Mouse (Mus musculus) hindbrain, embryonic 15.5 days (tissue): ENCODE data around the gene Kctd19. TPM values are rescaled to one million over a fixed set of nuclear protein-coding genes. Genes with fewer than 3 reads are reported as not detected.

ENCODE experiments used
- ATAC-seq: fragments of 200-750 bp; cut with Nextera tagmentation; 2 replicates; pipeline ENCODE4 v1.8.0; 2017; ENCODE audit warnings: low read depth, moderate number of reproducible peaks, moderate TSS enrichment; ENCODE audit not compliant: low FRiP score
- H3K27ac ChIP-seq: fragments of 300-500 bp; sonication (generic); replicated peaks from 2 replicates; pipeline ENCODE4 v1.5.1; 2015; ENCODE audit warnings: mild to moderate bottlenecking, inconsistent platforms
- H3K27me3 ChIP-seq: fragments of 300-500 bp; sonication (generic); 2 replicates; pipeline ENCODE4 v1.6.1; 2015; ENCODE audit warnings: control low read depth, inconsistent platforms
- H3K36me3 ChIP-seq: fragments of 300-500 bp; sonication (generic); 2 replicates; pipeline ENCODE4 v1.6.1; 2015; ENCODE audit warnings: control low read depth, inconsistent platforms
- H3K4me1 ChIP-seq: fragments of 300-500 bp; sonication (generic); replicated peaks from 2 replicates; pipeline ENCODE4 v1.6.1; 2015; ENCODE audit warnings: control low read depth, inconsistent platforms
- H3K4me2 ChIP-seq: fragments of 300-500 bp; sonication (generic); 2 replicates; pipeline ENCODE4 v1.6.1; 2015; ENCODE audit warnings: moderate library complexity, mild to moderate bottlenecking, inconsistent platforms
- H3K4me3 ChIP-seq: fragments of 300-500 bp; sonication (generic); 2 replicates; pipeline ENCODE4 v1.5.1; 2015; ENCODE audit warnings: mild to moderate bottlenecking, inconsistent platforms
- H3K9ac ChIP-seq: fragments of 300-500 bp; sonication (generic); 2 replicates; pipeline ENCODE4 v1.6.1; 2015; ENCODE audit warnings: inconsistent platforms
- H3K9me3 ChIP-seq: fragments of 300-500 bp; sonication (generic); 2 replicates; pipeline ENCODE4 v1.6.1; 2016; ENCODE audit warnings: control low read depth, inconsistent platforms
- WGBS: fragments of 180-500 bp; shearing (Covaris S2); methylation state at CpG from one replicate; pipeline ENCODE4 v1.1.7; 2015; 5-methylcytosine and 5-hydroxymethylcytosine counted together
- polyA plus RNA-seq: library from polyadenylated mRNA; unstranded; fragments of >200 nt; fragmentation: Nextera tagmentation; extraction: Ambion mirVana; gene quantifications from 2 replicates; pipeline ENCODE4 v1.2.1, GENCODE M21; 2015

Gene Kctd19
- polyA plus RNA-seq, 1 experiment from 2014 or later = not detected

GRCm38 (mm10) chr8:105354549-105354948 is 58.8 kb downstream of the Kctd19 start:
- Histone ChIP-seq H3K4me2 (no peak overlapping the region), H3K36me3 (peaks cover 26% of the 10 kb centered on the region), H3K27me3 (no peaks in the 10 kb centered on the region), H3K9ac (no peak overlapping the region), H3K4me3 (no peak overlapping the region), H3K4me1 (peaks cover 17% of the 10 kb centered on the region), H3K27ac (no peak overlapping the region), H3K9me3 (no peaks in the 10 kb centered on the region)
- ATAC-seq = no peak
- 91% methylated on average over 4 of the region's 4 CpGs for WGBS

DNA sequence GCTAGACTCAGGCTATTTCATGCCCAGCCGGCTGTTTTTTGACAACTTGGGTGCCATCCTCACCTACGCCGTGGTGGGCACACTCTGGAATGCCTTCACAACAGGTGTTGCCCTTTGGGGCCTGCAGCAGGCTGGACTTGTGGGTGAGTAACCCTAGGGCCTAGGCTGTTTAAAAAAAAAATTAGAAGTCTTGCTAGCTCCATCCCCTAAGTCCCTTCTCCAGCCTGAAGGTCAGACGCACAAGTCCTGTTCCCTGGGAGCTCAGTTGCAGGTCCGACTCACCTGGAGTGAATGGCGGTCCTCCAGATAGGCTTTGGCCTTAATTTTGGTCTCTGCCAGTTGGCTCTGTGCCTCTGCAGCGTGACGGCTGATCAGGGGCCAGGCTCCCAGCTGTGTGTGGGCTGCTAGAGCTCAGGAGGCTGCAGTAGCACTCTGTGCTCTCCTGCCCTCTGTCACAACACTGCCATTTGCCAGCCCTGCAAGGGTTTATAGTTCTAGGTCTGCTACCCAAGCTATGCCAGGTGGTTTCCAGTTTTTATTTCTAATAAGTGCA is 59.6 kb downstream of the Kctd19 start:
- peaks cover 21% of the 10 kb centered on the region; the same call in 1 of the 2 replicates for H3K36me3 ChIP-seq
- H3K9ac ChIP-seq = no peak overlapping the region
- no peak overlapping the region for H3K4me3 ChIP-seq
- peaks cover 19% of the 10 kb centered on the region for H3K4me1 ChIP-seq
- whole genome bisulfite sequencing = 71% methylated on average over 8 of the region's 8 CpGs
- ATAC-seq = no peak
- H3K4me2 ChIP-seq = no peak overlapping the region
- H3K27me3 ChIP-seq = no peaks in the 10 kb centered on the region
- H3K27ac ChIP-seq = no peak overlapping the region
- no peaks in the 10 kb centered on the region for H3K9me3 ChIP-seq

DNA sequence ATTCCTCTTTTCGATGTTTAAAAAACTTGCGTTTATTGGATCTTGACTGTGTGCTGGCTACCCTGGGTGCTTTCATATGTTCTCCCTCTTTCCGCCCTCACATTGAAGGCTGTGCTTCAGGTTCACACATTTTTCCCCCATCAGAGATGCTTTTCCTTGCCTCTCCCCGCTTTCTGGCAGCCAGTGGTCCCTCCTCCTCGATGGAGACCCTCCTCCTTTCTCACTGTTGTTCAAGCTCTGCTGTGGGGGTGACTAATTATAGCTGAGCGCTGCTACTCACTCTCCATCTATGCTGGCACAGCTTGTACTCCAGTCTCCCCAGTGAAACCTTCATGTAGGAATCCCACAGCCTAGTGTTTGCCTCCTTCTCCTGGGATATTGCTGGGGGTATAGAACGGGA is 63.1 kb downstream of the Kctd19 start:
- peak overlapping the region; percentile 85; the same call in 1 of the 2 replicates for H3K27ac ChIP-seq
- no peaks in the 10 kb centered on the region; the same call in 1 of the 2 replicates for H3K36me3 ChIP-seq
- 34% methylated on average over 7 of the region's 7 CpGs for WGBS
- peaks cover 37% of the 10 kb centered on the region for H3K4me1 ChIP-seq
- no peaks in the 10 kb centered on the region for H3K9me3 ChIP-seq
- H3K27me3 ChIP-seq = no peaks in the 10 kb centered on the region; the same call in 1 of the 2 replicates
- peak overlapping the region; percentile 77 for H3K4me3 ChIP-seq
- H3K9ac ChIP-seq = 0 out of 2 replicates have a peak overlapping the region, but pooled peaks have one; percentile 9
- H3K4me2 ChIP-seq = peak overlapping the region; percentile 99
- no peak for ATAC-seq

DNA sequence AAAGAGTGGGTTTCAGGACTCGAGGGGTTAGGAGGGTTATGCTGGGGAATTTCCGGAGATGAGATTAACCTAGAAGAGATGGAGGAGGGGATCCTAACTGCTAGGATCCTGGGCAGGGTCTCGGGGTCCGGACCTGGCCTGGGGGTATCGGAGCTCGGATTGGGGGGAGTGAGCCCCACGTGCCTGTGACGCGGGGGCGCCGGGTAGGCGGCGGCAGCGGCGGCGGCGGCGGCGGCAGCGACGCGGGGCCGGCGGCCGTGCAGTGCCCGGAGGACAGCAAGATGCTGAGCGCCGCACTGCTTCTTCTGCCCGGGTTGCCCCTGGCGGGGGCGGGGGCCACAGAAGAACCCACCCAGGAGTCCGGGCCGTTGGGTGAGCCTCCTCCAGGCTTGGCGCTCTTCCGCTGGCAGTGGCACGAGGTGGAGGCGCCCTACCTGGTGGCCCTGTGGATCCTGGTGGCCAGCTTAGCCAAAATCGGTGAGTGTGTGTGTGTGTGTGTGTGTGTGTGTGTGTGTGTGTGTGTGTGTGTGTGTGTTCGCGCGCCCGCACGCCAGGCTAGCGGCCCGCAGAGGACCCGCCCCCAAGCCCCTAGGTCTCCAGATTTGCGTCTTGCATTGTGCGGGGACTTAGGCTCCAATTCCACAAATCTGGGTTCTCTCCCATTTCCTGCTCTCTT is 64.1 kb downstream of the Kctd19 start:
- under 1% methylated on average over 32 of the region's 48 CpGs for WGBS

GRCm38 (mm10) chr8:105348450-105349095 is 64.7 kb downstream of the Kctd19 start, which contains the start of gene Slc9a5:
Gene Slc9a5 (plus strand): TSS chr8:105348843.
- Histone ChIP-seq H3K4me1 (peaks cover 37% of the 10 kb centered on the region), H3K27ac (peak within 1 kb of the TSS; percentile 85), H3K9me3 (no peaks in the 10 kb centered on the region), H3K4me2 (peak within 1 kb of the TSS; percentile 99), H3K27me3 (no peaks in the 10 kb centered on the region; the same call in 1 of the 2 replicates), H3K4me3 (peak within 1 kb of the TSS; percentile 77), H3K9ac (peak within 1 kb of the TSS; percentile 82), H3K36me3 (no peaks in the 10 kb centered on the region)
- peak; percentile 31 for ATAC-seq
- WGBS = under 1% methylated on average over 34 of the region's 34 CpGs

More for the DNA sequence above, 64.1 kb downstream of the Kctd19 start:
- Histone ChIP-seq H3K27ac (peak overlapping the region; percentile 85), H3K9ac (peak overlapping the region; percentile 82), H3K4me3 (peak overlapping the region; percentile 77), H3K4me2 (peak overlapping the region; percentile 99), H3K36me3 (no peaks in the 10 kb centered on the region), H3K4me1 (peaks cover 37% of the 10 kb centered on the region), H3K9me3 (no peaks in the 10 kb centered on the region), H3K27me3 (no peaks in the 10 kb centered on the region; the same call in 1 of the 2 replicates)
- ATAC-seq = peak; percentile 29

- peak within 1 kb of the TSS; percentile 99 for H3K4me2 ChIP-seq
- no peaks in the 10 kb centered on the region for H3K9me3 ChIP-seq
- peaks cover 37% of the 10 kb centered on the region for H3K4me1 ChIP-seq
- peak within 1 kb of the TSS; percentile 82 for H3K9ac ChIP-seq
- no peaks in the 10 kb centered on the region; the same call in 1 of the 2 replicates for H3K27me3 ChIP-seq
- H3K4me3 ChIP-seq = peak within 1 kb of the TSS; percentile 77
- no peaks in the 10 kb centered on the region for H3K36me3 ChIP-seq
- peak; percentile 87 for ATAC-seq
- peak within 1 kb of the TSS; percentile 85 for H3K27ac ChIP-seq
- 1% methylated on average over 53 of the region's 53 CpGs for WGBS
These were observed 65.7 kb downstream of the Kctd19 start, which contains the start of gene Fhod1 for GRCm38 (mm10) chr8:105347428-105348221. Gene Fhod1 (minus strand): TSS chr8:105347953.

GRCm38 (mm10) chr8:105346611-105347427 is 66.5 kb downstream of the Kctd19 start:
- Histone ChIP-seq H3K4me1 (peaks cover 37% of the 10 kb centered on the region), H3K27me3 (no peaks in the 10 kb centered on the region; the same call in 1 of the 2 replicates), H3K27ac (peak overlapping the region; percentile 85; the same call in 1 of the 2 replicates), H3K9me3 (no peaks in the 10 kb centered on the region), H3K9ac (0 out of 2 replicates have a peak overlapping the region, but pooled peaks have one; percentile 82), H3K4me2 (peak overlapping the region; percentile 99), H3K4me3 (peak overlapping the region; percentile 77), H3K36me3 (no peaks in the 10 kb centered on the region)
- ATAC-seq = peak; percentile 40
- WGBS = 3% methylated on average over 34 of the region's 34 CpGs

- H3K4me2 ChIP-seq = no peak overlapping the region
- H3K9ac ChIP-seq = no peak overlapping the region
- no peak for ATAC-seq
- no peak overlapping the region for H3K4me3 ChIP-seq
- WGBS = 77% methylated on average over 7 of the region's 7 CpGs
- H3K36me3 ChIP-seq = no peaks in the 10 kb centered on the region
- peaks cover 31% of the 10 kb centered on the region for H3K4me1 ChIP-seq
- H3K27ac ChIP-seq = no peak overlapping the region
- no peaks in the 10 kb centered on the region; the same call in 1 of the 2 replicates for H3K27me3 ChIP-seq
- H3K9me3 ChIP-seq = no peaks in the 10 kb centered on the region
These were observed 68.0 kb downstream of the Kctd19 start for GRCm38 (mm10) chr8:105345061-105345975.

GRCm38 (mm10) chr8:105343791-105344574 is 69.3 kb downstream of the Kctd19 start:
- Histone ChIP-seq H3K4me3 (no peak overlapping the region), H3K36me3 (no peaks in the 10 kb centered on the region), H3K9ac (no peak overlapping the region), H3K4me1 (peaks cover 24% of the 10 kb centered on the region), H3K27me3 (no peaks in the 10 kb centered on the region; the same call in 1 of the 2 replicates), H3K4me2 (no peak overlapping the region), H3K27ac (no peak overlapping the region), H3K9me3 (no peaks in the 10 kb centered on the region)
- no peak for ATAC-seq
- WGBS = 73% methylated on average over 8 of the region's 8 CpGs
